Mouse (Mus musculus): ENCODE results near the gene Hmgcs1.

Gene Hmgcs1

GRCm38 (mm10) chr13:119706953-119707352 lies 16.8 kb downstream of the Hmgcs1 start:
- DNase-seq = no peak

- DNase-seq = no peak
Measured at GRCm38 (mm10) chr13:119707906-119708305, 17.7 kb downstream of the Hmgcs1 start.

- no peak for DNase-seq
Measured at GRCm38 (mm10) chr13:119708941-119709340, 18.8 kb downstream of the Hmgcs1 start.

GRCm38 (mm10) chr13:119709388-119710267 lies 19.4 kb downstream of the Hmgcs1 start:
- no peak for DNase-seq

GRCm38 (mm10) chr13:119710268-119710610 lies 20.1 kb downstream of the Hmgcs1 start:
- DNase-seq = no peak

- no peak for DNase-seq
Measured at GRCm38 (mm10) chr13:119712463-119712862, 22.3 kb downstream of the Hmgcs1 start.

GRCm38 (mm10) chr13:119713107-119713787 lies 23.1 kb downstream of the Hmgcs1 start:
- no peak for DNase-seq

GRCm38 (mm10) chr13:119713821-119714220 lies 23.6 kb downstream of the Hmgcs1 start:
- DNase-seq = peak; percentile 30

GRCm38 (mm10) chr13:119716105-119716504 lies 25.9 kb downstream of the Hmgcs1 start:
- DNase-seq = no peak

- DNase-seq = no peak
Measured at GRCm38 (mm10) chr13:119722447-119722846, 32.3 kb downstream of the Hmgcs1 start.

- DNase-seq = no peak
Measured at GRCm38 (mm10) chr13:119723368-119723767, 33.2 kb downstream of the Hmgcs1 start.

- DNase-seq = no peak
Measured at GRCm38 (mm10) chr13:119724541-119724940, 34.4 kb downstream of the Hmgcs1 start.

GRCm38 (mm10) chr13:119727608-119728387 lies 37.6 kb downstream of the Hmgcs1 start:
- no peak for DNase-seq

- no peak for DNase-seq
Measured at GRCm38 (mm10) chr13:119729406-119729805, 39.2 kb downstream of the Hmgcs1 start.

- DNase-seq = no peak
Measured at GRCm38 (mm10) chr13:119731448-119731847, 41.3 kb downstream of the Hmgcs1 start.

GRCm38 (mm10) chr13:119741390-119742237 lies 51.4 kb downstream of the Hmgcs1 start:
- no peak for DNase-seq

GRCm38 (mm10) chr13:119742711-119743415 lies 52.7 kb downstream of the Hmgcs1 start:
- no peak for DNase-seq

- DNase-seq = no peak
Measured at GRCm38 (mm10) chr13:119743470-119743869, 53.3 kb downstream of the Hmgcs1 start.

GRCm38 (mm10) chr13:119746930-119747329 lies 56.8 kb downstream of the Hmgcs1 start:
- no peak for DNase-seq

GRCm38 (mm10) chr13:119753859-119754634 lies 63.9 kb downstream of the Hmgcs1 start:
- DNase-seq = no peak

- no peak for DNase-seq
Measured at GRCm38 (mm10) chr13:119754635-119755020, 64.4 kb downstream of the Hmgcs1 start.

Data from cerebellum, adult 8-10 months (tissue).